Mouse (Mus musculus): ENCODE data around the gene Klf9.
A peak's percentile ranks its signal among the peaks of the same experiment; 100 is the strongest.

Klf9 gene

GRCm38 (mm10) chr19:23140689-23141317 is at the start of gene Klf9:
TSS of gene Klf9 (plus strand) at chr19:23141226.
- DNase-seq (ENCODE audit: low spot score in 2 of 2) = peak; percentile 97 to 98

GRCm38 (mm10) chr19:23091586-23091985 is 49.4 kb upstream of the Klf9 start:
- peak; percentile 58 to 73 for DNase-seq (ENCODE audit: low spot score in 2 of 2)

- no peak for DNase-seq (ENCODE audit: low spot score in 2 of 2)
Measured at GRCm38 (mm10) chr19:23093548-23093947, 47.5 kb upstream of the Klf9 start.

- DNase-seq (ENCODE audit: low spot score in 2 of 2) = no peak
Measured at GRCm38 (mm10) chr19:23094906-23095305, 46.1 kb upstream of the Klf9 start.

DNA sequence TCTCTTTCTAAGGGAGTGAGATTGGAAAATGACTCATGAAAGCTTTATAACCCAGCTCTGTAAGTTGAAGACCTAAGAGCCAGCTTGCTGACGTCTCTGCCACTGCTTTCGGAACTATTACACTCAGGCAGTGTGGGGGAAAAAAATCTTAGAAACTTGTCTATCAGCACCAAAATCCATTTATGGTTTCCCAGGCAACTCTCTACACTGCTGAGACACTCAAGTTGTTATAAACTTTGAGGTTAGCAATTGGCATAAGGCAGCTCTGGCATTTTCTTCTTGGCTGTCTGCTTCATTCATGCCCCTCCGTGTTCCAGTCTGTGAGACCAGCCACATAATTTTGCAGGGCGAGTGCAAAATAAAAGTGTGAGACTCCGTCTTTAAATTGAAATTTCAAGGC is 34.2 kb upstream of the Klf9 start:
- no peak for DNase-seq (ENCODE audit: low spot score in 2 of 2)

GRCm38 (mm10) chr19:23107335-23107734 is 33.7 kb upstream of the Klf9 start:
- DNase-seq (ENCODE audit: low spot score in 2 of 2) = no peak

GRCm38 (mm10) chr19:23121875-23122274 is 19.2 kb upstream of the Klf9 start:
- no peak for DNase-seq (ENCODE audit: low spot score in 2 of 2)

DNA sequence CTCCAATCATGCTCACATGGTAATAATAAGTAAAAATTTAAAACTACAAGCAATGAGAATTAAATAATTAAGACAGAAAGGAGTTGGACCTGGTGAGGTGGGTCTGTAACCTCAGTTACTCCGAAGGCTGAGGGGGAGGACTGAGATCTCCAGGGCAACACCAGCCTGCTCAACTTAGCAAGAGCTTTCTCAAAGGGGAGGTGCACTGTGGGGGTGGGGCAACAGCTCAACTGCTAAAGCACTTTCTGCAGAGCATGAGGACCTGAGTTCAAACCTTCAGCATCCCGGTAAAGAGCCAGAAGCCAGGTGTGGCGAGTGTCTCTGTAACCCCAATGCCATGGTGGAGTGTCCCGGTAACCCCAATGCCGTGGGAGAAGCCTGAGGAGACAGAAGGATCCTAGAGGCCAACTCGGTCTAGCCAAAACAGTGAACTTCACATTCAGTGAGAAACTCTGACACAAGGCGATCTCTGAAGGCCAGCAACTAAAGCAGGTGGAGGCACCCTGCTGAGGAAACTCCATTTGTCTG is 16.9 kb upstream of the Klf9 start:
- DNase-seq (ENCODE audit: low spot score in 2 of 2) = no peak

DNA sequence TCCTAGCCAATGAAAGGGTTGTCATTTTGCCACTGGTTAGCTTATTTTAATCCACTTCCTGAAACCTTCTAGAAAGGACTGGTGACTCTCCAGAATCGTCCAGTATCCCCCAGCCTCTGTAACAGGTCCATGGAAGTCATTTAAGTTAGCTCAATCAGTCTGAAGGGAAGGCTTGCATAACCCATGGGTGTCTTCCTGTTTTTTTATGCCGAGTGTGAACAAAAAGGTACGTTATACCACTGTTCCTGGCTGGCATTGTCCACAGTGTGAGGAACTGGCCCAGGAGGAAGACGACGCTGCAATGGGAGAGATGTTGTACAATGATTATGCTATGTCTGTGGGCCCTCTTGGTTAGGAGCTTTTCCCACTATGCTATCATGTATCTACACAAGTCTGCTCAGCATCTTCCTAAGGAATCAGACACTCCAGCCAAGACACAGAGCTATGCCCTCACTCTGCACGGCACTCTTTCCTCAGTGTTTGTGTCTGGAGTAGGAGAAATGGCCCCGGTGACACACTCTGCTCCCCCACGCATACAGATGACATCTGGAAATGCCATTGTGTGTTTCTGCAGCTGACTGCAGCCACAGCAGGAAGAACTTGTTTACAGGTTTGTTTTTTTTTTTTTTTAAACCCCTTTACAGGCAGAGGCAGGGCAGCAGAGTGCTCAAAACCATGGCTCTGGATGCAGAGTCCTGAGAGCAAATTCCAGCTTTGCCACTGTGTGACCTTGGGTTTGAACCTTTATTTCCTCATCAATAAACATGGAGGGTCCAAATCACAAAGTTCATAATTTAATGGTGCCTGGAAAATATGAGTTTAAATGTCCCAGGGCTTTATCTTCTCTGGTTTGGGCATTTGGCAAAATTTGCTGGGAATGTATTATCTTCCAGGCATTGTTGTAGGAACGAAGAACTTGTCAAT is 15.5 kb upstream of the Klf9 start:
- no peak for DNase-seq (ENCODE audit: low spot score in 2 of 2)

- DNase-seq (ENCODE audit: low spot score in 2 of 2) = no peak
Measured at GRCm38 (mm10) chr19:23129908-23130307, 11.1 kb upstream of the Klf9 start.

- DNase-seq (ENCODE audit: low spot score in 2 of 2) = no peak
Measured at GRCm38 (mm10) chr19:23132106-23132635, 8.9 kb upstream of the Klf9 start.

DNA sequence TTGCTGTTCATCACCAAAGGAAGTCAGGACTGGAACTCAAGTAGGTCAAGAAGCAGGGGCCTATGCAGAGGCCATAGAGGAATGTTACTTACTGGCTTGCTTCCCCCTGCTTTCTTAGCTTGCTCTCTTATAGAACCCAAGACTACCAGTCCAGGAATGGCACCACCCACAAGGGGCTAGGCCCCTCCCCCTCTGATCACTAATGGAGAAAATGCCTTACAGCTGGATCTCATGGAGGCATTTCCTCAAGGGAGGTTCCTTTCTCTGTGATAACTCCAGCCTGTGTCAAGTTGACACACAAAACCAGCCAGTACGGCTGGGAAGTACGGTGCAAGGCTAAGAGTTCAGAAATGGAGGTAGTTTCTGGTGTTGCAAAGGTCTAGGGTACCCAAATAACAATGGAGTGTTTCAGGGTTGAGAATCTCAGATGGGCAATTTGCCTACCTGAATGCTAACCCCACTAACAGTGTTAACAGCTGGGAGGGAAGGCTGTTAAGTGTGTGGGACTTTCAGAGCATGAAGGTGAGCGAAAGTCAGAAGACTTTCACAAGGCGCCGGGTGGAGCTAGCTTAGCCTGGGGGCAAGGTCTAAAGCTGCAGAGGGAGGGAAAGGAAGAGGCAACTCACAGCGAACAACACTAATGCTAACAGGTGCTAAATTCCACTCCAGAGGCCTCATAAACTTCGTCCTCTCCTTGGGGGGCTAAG is 8.2 kb upstream of the Klf9 start:
- DNase-seq (ENCODE audit: low spot score in 2 of 2) = no peak

- no peak for DNase-seq (ENCODE audit: low spot score in 2 of 2)
Measured at GRCm38 (mm10) chr19:23133427-23134094, 7.5 kb upstream of the Klf9 start.

DNA sequence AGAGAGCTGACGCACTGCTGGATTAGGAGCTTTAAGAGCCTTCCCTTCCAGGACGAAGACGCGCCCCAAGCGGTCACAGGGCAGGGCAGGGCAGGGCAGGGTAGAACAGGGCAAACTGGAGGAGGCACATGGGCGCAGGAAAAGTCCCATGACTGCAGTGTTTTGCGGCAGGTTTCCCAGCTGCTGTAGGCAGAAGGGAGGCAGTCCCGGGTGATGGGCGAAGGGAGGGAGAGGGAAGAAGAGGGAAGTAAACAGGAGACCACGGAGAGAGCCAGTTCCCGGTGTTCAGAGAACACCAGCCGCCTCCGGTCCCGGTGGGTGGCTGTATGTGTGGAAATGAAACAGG is 7.0 kb upstream of the Klf9 start:
- DNase-seq (ENCODE audit: low spot score in 2 of 2) = peak; percentile 87 to 93

DNA sequence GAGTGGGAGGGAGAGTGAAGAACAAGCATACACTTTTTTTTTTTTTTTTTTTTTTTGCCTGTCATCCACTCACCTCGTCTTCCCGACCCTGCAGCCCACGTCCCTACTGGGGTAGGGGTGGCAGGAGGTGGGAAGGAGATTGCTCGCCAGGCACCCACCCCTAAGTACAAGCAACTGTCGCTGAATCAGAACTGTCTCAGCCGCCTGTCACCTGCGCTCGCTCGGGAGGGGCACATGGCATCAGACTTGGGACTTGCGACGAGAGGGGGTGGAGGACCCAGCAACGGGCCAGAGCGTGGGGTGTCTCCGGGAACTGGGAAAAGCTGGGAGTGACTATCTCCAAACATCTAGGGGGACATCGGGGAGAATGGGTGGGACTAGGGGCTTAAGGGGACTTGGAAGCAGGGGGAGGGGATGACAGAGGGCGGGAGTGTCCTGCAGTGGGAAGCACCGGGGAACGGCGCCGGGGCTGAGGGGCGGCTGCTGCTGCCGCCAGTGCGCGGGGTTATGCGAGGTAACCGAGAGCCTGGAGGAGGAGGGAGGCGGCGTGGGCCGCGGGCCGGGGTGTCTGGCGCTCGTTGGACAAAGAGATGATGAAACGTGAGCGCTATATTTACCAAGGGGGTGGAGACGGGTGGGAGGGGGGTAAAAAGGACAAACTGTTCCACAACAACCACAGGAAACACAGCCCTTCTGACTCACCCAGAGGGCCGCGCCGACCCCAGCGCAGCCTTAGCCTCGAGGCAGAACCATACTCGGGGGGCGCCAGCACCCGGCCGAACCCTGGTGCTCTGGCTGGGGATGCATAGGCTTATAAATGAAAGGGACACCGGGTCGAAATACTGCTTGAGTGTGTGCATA is 6.4 kb upstream of the Klf9 start:
- DNase-seq (ENCODE audit: low spot score in 2 of 2) = peak; percentile 85 to 87

- peak; percentile 90 for DNase-seq (ENCODE audit: low spot score in 2 of 2)
Measured at GRCm38 (mm10) chr19:23135349-23136201, 5.5 kb upstream of the Klf9 start.

DNA sequence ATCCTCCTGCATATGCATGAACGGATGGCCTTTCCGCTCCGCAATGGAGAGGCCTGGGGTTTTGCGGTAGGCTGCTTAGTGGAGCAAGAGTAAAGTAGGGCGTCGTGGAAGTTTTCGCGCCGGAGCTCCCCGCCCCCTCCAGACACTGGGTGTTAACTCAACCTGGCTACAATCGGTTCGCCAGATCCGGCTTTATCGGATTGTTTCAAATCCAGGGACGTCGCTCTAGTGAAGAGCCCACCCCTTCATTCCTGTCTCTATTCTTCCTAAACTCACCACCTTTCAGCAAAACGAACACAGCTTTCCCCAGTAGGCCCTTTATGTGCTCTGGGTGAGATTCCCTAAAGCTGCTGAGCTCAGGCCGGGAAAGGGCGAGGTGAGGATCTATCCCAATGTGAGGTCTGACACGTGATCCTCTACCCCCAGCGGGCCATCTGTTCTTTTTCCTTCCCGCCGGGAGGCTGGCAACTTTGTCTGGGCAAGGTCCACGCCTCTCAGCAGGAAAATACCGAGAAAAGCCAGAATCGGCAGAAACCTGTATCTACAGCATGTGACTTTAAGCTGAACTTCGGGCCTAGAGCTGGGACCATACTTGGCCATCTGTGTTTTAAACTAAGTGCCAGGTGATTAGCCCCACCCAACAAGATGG is 4.7 kb upstream of the Klf9 start:
- peak in 1 of 2 experiments; percentile 37 for DNase-seq (ENCODE audit: low spot score in 2 of 2)

GRCm38 (mm10) chr19:23137295-23137694 is 3.7 kb upstream of the Klf9 start:
- DNase-seq (ENCODE audit: low spot score in 2 of 2) = no peak
